Mouse (Mus musculus) cerebellum, postnatal 10 days (tissue): Measurements from ENCODE around the gene Esp8.
"Not testable (repeated sequence)": the region's sequence is repeated elsewhere in the genome, so short reads cannot be mapped to it uniquely, and the experiment has no call there.

Experiments
- DNase-seq, 2 experiments: peaks; one replicate each; pipeline ENCODE4 v3.0.0; 2021; ENCODE audit warnings: mixed read lengths in 2 of 2

Esp8 gene

GRCm38 (mm10) chr17:40519818-40520217 lies at the start of gene Esp8:
Gene Esp8 (plus strand): TSS chr17:40520022.
- DNase-seq: no peak

DNA sequence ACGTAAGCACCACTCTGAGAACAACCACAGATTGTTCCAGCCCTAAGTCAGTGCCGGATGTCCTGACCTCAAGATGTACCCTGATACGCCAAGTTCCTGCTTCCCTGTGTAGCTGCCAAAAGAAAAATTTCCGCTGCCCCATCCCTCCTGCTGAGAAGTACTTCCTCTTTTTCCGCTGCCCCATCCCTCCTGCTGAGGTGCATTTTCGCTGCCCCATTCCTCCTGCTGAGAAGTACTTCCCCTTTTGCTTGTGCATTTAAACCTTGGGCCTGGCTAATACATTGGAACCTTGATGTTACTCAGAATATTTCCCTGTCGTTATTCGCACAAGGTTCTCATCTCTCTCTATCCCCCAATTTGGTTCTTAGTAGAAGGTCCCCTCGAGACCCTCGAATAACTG lies 36.3 kb upstream of the Esp8 start:
- DNase-seq: not testable (repeated sequence)

GRCm38 (mm10) chr17:40495468-40496185 lies 24.2 kb upstream of the Esp8 start:
- DNase-seq: not testable (repeated sequence)

DNA sequence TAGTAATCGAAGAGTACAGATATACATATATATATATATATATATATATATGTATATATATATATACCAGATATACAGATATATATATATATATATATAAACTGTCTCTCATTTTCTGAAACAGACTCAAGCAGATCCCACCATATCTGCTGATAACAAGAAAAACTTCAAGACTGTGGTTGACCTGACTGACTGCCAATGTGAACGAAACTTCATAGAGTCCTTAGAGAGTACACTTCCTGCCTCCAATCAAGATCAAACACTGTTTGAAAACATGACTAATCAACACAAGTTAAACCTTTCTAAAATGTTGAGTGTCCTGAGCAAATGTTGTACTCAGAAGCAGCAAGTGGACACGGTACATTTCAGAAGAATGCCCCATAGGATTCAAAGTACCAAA lies 10.0 kb downstream of the Esp8 start:
- no peak for DNase-seq

- no peak for DNase-seq
These were observed 11.3 kb downstream of the Esp8 start for GRCm38 (mm10) chr17:40531147-40531546.

- not testable (repeated sequence) for DNase-seq
These were observed 27.2 kb downstream of the Esp8 start for GRCm38 (mm10) chr17:40547005-40547404.

DNA sequence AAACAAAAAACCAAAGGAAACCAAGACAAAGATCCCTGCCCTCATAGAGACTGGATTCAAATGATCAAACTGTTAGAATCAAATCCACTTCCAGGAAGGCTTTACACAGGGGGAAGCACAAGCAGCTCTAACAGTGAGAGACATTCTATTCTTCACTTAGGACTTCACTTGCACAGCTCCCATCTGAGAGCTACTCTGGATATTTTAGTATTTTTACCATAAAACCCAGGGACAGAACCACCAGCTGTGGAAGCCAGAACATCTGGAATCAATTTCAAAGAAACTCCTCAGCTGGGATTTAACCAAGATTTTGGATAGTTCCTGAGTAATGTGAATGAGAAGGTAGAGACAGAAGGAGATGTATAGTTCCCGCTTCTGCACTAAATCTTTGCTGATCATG lies 33.6 kb downstream of the Esp8 start:
- DNase-seq: no peak

- DNase-seq: no peak
These were observed 41.4 kb downstream of the Esp8 start, which contains the start of gene Esp6 for GRCm38 (mm10) chr17:40561207-40561606. Gene Esp6 (plus strand): TSS chr17:40561507.
